Mouse (Mus musculus) right cerebral cortex, postnatal 36 days (tissue): Measurements from ENCODE around the gene H2-Q6.
"Not testable (repeated sequence)": the region's sequence is repeated elsewhere in the genome, so short reads cannot be mapped to it uniquely, and the experiment has no call there.

ENCODE experiments used
- DNase-seq, 2 experiments: peaks; one replicate each; pipeline ENCODE4 v3.0.0; 2022; ENCODE audit warnings: low spot score in 2 of 2, mixed read lengths in 1 of 2

Gene H2-Q6

DNA sequence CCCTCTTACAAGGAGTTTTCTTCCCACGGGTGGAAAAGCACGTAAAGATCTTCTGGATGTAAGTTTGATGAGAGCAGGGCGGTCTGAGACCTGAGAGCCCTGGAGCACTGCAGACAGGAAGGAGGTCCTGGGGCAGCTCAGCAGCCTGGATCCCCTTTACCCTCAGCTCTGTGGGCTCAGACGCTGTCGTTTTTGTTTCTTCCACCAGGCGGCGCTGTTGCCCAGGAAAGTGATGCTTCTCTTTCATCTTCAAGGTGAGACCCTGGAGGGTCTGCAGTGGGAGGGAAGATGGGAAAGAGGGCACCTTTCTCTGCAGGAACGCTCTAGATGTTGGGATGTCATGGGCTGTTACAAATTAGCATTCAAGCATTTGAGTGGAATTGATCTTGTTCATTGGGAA lies 10.2 kb downstream of the H2-Q6 start:
- not testable (repeated sequence) for DNase-seq

DNA sequence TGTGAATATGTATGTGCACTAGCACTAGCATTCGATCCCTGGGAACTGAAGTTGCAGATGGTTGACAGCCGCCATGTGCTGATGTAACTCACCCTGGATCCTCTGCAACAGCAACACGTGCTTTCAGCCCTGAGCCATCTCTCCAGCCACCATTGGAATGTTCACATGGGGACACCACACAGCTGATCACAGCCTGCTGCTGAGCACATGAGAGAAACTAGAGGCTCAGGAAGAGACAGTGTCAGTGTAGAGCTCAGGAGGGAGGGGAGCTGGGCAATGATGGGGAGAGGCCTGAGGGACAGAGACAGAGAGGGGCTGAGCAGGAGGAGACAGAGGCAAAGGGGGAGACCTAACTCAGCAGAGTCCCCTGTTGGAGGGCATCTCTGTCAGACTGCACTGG lies 10.9 kb downstream of the H2-Q6 start:
- not testable (repeated sequence) for DNase-seq

DNA sequence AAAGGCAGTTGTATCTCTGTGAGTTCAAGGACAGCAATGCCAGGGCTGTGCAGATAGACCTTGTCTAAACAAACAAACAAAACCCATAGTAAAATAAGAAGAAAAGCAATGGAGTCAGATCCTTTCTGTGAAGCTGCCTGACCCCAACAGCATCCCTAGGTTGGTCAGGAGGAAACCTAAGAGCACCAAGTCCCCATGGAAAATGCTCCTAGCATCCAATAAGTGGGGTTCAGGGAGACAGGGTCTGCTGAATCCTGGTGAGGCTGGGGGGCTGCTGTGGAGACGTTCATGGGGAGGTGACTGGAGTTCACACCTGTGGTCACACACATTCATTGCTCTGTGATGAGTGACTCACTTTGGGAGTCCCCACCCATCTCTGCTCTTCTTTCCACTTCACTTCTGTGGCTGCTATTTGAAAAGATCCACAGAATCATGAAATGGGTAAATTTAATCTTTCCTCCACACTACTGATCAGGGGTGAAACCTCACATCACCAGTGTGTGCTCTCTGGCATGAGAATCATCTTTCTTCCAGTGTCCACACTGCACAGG lies 12.8 kb downstream of the H2-Q6 start:
- not testable (repeated sequence) for DNase-seq

DNA sequence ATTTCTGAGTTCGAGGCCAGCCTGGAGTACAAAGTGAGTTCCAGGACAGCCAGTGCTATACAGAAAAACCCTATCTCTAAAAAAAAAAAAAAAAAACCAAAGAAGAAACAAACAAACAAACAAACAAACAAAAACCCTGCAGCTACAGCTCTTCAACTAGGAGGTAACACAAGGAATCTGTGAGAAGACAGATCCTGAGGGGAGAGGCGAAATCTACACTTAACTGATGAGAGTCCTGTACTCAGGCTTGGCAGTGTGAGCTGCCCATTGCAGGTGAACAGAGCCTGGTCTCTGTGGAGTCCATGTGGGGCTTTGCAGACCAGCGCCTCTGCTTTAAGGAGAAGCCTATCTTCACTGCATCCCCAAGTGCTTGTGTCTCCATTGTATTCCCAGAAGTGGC lies 13.7 kb downstream of the H2-Q6 start:
- not testable (repeated sequence) for DNase-seq

DNA sequence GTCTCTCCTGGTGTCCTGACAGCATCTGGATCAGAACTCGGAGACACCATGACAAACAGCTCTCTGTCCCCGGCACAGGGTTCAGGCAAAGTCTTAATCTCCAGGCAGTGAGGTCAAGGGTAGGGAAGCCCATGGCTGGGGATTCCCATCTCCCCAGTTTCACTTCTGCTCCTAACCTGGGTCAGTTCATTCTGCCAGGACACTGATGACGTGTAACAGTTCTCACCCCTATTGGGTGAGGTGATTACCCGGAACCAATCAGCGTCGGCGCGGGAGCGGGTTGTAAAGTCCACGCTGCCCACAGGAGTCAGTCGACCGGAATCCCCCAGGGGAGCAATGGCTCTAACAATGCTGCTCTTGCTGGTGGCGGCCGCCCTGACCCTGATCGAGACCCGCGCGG lies 14.2 kb downstream of the H2-Q6 start, which contains the start of gene H2-Q7:
TSS of gene H2-Q7 (plus strand) at position 271 of the 400 bp plus-strand sequence.
- DNase-seq = peak in 1 of 2 experiments; percentile 32

DNA sequence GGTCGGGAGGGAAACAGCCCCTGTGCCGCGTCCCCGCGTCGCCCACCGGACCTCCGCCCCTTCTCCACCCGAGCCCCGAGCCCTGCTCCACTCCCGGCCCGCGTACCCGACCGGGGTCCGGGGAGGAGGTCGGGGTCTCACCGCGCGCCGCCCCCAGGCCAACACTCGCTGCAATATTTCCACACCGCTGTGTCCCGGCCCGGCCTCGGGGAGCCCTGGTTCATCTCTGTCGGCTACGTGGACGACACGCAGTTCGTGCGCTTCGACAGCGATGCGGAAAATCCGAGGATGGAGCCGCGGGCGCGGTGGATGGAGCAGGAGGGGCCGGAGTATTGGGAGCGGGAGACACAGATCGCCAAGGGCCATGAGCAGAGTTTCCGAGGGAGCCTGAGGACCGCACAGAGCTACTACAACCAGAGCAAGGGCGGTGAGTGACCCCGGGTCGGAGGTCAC lies 14.7 kb downstream of the H2-Q6 start:
- not testable (repeated sequence) for DNase-seq

DNA sequence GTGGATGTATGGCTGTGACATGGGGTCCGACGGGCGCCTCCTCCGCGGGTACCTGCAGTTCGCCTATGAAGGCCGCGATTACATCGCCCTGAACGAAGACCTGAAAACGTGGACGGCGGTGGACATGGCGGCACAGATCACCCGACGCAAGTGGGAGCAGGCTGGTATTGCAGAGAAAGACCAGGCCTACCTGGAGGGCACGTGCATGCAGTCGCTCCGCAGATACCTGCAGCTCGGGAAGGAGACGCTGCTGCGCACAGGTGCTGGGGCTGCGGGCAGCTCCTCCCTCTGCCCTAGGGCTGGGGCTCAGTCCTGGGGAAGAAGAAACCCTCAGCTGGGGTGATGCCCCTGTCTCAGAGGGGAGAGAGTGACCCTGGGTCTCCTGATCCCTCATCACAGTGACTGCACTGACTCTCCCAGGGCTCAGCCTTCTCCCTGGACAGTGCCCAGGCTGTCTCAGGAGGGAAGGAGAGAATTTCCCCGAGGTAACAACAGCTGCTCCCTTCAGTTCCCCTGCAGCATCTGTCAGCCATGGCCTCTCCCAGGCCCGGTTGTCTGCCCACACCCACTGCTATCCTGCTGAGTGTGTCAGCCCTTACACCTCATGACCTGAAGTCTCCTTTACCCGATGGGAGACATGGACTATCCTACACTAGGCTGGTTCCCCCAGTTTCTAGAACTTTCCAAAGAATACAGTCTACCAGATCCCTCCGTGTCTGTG lies 15.4 kb downstream of the H2-Q6 start:
- DNase-seq = not testable (repeated sequence)

DNA sequence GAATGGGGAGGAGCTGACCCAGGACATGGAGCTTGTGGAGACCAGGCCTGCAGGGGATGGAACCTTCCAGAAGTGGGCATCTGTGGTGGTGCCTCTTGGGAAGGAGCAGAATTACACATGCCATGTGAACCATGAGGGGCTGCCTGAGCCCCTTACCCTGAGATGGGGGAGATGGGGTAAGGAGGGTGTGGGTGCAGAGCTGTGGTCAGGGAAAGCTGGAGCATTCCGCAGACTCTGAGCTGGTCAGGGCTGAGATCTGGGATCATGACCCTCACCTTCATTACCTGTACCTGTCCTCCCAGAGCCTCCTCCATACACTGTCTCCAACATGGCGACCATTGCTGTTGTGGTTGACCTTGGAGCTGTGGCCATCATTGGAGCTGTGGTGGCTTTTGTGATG lies 17.7 kb downstream of the H2-Q6 start:
- DNase-seq = not testable (repeated sequence)

DNA sequence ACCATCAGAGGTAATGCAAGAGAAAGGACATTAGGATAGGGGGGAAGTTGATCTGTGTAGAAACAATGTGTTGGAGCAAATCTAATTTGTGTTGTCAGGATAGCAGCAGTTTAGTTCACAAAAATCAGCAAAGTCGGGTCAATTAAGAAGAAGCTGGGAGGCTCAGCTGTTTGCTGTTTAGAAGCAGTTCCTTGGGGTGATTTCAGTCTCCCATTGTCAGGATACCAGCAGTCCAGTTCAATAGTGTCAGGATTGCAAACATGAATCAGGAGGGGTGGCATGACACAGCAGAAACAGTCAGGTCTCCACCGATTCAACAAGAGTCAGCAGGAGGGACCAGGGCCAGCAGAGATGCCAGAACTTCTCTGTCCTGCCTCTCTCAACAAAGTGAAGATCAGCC lies 19.9 kb downstream of the H2-Q6 start:
- DNase-seq = not testable (repeated sequence)

DNA sequence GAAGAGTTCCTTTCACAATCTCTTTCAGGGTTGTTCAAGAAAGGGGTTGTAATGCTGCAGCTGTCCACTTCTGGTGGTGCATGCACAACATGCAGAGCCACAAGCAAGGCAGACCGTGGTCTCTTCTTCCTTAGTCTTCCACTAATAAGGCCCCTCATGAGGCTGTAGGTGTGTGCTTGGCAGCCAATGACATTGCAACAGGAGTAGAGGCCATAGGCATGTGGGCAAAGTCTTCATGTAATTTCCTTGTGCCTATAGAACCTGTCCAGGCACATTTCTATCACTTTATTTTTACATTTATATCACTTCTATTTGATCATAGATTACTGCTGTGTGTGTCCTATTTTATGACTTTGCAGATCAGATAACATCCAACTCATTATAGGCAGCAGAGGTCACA lies 33.6 kb downstream of the H2-Q6 start:
- not testable (repeated sequence) for DNase-seq

DNA sequence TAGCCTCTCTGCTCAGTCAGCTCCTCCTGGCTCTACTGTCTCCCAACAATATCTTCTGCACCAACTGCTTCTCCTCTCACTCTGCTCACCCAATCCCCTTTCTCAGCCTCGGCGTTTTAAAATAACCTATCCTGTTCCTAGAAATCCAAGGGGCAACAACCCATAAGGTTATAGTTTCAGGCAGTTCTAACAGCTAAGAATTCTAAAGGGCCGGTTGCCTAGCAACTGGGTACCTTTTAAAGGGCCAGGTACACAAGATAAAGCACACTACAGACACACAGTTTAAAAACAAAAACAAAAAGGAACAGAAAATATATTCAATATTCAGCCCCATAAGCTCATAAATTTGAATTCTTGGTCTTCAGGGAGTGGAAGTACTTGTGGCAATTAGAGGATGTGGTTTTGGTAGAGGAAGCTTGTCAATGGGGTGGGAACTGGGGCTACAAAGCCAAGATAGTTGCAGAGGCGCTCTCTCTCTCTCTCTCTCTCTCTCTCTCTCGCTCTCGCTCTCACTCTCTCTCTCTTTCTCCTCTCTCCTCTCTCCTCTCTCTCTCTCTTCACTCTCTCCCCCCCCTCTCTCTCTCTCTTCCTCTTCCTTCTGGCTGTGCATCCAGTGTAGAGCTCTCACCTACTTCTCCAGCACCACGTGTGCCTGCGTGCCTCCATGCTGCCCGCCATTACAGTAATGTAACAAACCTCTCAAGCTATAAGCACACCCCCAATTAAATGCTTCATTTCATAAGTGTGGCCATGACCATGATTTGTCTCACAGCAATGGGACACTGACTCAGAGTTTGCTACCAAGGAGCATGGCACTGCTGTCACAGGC lies 36.1 kb downstream of the H2-Q6 start:
- not testable (repeated sequence) for DNase-seq

DNA sequence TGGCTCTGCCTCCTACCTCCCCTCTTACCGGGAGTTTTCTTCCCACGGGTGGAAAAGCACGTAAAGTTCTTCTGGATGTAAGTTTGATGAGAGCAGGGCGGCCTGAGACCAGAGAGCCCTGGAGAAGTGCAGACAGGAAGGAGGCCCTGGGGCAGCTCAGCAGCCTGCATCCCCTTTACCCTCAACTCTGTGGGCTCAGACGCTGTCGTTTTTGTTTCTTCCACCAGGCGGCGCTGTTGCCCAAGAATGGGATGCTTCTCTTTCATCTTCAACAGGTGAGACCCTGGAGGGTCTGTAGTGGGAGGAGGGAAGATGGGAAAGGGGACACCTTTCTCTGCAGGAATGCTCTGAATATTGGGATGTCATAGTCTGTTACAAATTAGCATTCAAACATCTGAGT lies 41.0 kb downstream of the H2-Q6 start:
- DNase-seq = not testable (repeated sequence)

DNA sequence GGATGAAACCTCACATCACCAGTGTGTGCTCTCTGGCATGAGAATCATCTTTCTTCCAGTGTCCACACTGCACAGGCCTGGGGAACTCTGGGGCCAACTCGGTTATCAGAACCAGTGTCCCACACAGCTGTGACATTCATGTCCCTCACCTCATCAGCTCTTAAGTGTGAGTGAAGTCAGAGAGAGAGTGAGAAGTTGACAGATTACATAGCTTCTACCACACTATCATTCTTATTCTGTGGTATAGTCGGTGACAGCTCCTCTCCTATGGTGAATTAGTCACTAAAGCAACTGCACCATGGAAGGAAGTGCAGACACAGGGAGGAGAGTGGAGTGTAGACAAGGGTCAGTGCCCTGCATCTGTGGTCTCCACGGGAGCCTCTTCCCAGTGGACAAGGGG lies 44.3 kb downstream of the H2-Q6 start:
- not testable (repeated sequence) for DNase-seq

DNA sequence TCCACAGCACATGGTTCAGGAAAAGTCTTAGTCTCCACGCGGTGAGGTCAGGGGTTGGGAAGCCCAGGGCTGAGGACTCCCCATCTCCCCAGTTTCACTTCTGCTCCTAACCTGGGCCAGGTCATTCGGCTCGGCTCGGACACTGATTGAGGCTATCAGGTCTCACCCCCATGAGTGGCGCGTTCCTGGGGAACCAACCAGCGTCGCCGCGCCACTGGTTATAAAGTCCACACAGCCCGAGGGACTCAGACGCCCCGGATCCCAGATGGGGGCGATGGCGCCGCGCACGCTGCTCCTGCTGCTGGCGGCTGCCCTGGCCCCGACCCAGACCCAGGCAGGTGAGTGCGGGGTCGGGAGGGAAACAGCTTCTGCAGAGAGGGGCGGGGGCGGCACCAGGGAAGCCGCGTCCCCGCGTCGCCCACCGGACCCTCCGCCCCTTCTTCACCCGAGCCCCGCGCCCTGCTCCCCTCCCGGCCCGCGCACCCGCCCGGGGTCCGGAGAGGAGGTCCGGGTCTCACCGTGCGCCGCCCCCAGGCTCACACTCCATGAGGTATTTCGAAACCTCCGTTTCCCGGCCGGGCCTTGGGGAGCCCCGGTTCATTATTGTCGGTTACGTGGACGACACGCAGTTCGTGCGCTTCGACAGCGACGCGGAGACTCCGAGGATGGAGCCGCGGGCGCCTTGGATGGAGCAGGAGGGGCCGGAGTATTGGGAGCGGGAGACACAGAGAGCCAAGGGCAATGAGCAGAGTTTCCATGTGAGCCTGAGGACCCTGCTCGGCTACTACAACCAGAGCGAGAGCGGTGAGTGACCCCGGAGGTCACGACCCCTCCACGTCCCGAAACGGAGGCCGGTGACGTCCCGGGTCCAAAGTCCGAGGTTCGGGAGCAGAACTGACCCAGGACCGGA lies 45.4 kb downstream of the H2-Q6 start, which contains the start of gene H2-Q10:
TSS of gene H2-Q10 (plus strand) at position 248 of the 910 bp plus-strand sequence.
- DNase-seq = no peak
